Mouse (Mus musculus) limb, embryonic 14.5 days (tissue): Measurements from ENCODE around the gene Cacng2. TPM values are rescaled to one million over a fixed set of nuclear protein-coding genes. Genes with fewer than 3 reads are reported as not detected.

ENCODE experiments used
- ATAC-seq: fragments of 200-750 bp; cut with Nextera tagmentation; 2 replicates; pipeline ENCODE4 v1.8.0; 2017; ENCODE audit warnings: low read depth, moderate number of reproducible peaks, moderate TSS enrichment; ENCODE audit not compliant: low FRiP score
- DNase-seq: peaks from one replicate; pipeline ENCODE4 v3.0.0-alpha.2; 2015; ENCODE audit warnings: low spot score
- H3K27ac ChIP-seq: fragments of 300-500 bp; sonication (generic); replicated peaks from 2 replicates; pipeline ENCODE4 v1.5.1; 2014; ENCODE audit warnings: low read depth, mild to moderate bottlenecking, low read length, moderate library complexity, mixed read lengths
- H3K27me3 ChIP-seq: fragments of 300-500 bp; sonication (generic); 2 replicates; pipeline ENCODE4 v1.6.1; 2014; ENCODE audit warnings: low read length, mixed read lengths; ENCODE audit not compliant: control insufficient read depth, insufficient read depth
- H3K36me3 ChIP-seq: fragments of 300-500 bp; sonication (generic); 2 replicates; pipeline ENCODE4 v1.6.1; 2014; ENCODE audit warnings: mild to moderate bottlenecking, low read length, moderate library complexity, mixed read lengths; ENCODE audit not compliant: control insufficient read depth, insufficient read depth
- H3K4me1 ChIP-seq: fragments of 300-500 bp; sonication (generic); 2 replicates; pipeline ENCODE4 v1.6.1; 2014; ENCODE audit warnings: antibody characterized with exemption, low read length, mixed read lengths; ENCODE audit not compliant: control insufficient read depth, insufficient read depth
- H3K4me2 ChIP-seq: fragments of 300-500 bp; sonication (generic); replicated peaks from 2 replicates; pipeline ENCODE4 v1.6.1; 2014; ENCODE audit warnings: low read depth, mild to moderate bottlenecking, low read length, moderate library complexity; ENCODE audit not compliant: severe bottlenecking
- H3K4me3 ChIP-seq: fragments of 300-500 bp; sonication (generic); replicated peaks from 2 replicates; pipeline ENCODE4 v1.5.1; 2014; ENCODE audit warnings: low read length
- H3K9ac ChIP-seq: fragments of 300-500 bp; sonication (generic); 2 replicates; pipeline ENCODE4 v1.6.1; 2014; ENCODE audit warnings: mild to moderate bottlenecking, low read depth, low read length, moderate library complexity; ENCODE audit not compliant: severe bottlenecking
- H3K9me3 ChIP-seq: fragments of 300-500 bp; sonication (generic); 2 replicates; pipeline ENCODE4 v1.6.1; 2016; ENCODE audit warnings: low read length; ENCODE audit not compliant: control insufficient read depth
- POLR2A ChIP-seq: fragments of 200-500 bp; IDR thresholded peaks from 2 replicates; pipeline ENCODE4 v1.8.0; 2012; ENCODE audit warnings: inconsistent platforms, mild to moderate bottlenecking, moderate library complexity, borderline replicate concordance; ENCODE audit not compliant: insufficient read depth, insufficient read length; ENCODE audit errors: extremely low read depth
- WGBS: fragments of 180-500 bp; shearing (Covaris S2); extraction: QIAGEN DNeasy Blood & Tissue Kit; methylation state at CpG from one replicate; pipeline ENCODE4 v1.1.7; 2014; 5-methylcytosine and 5-hydroxymethylcytosine counted together
- polyA plus RNA-seq, 2 experiments: library from polyadenylated mRNA; depleted of rRNA in 1 of 2; stranded (reverse) in 1 of 2; unstranded in 1 of 2; fragments of >200 nt; fragmentation: Nextera tagmentation in 1 of 2; extraction: Ambion mirVana in 1 of 2; gene quantifications; 2 replicates each; pipeline versions ENCODE4 v1.2.1 to v1.2.3; 2012 to 2014

The Cacng2 gene
- polyA plus RNA-seq, 2 experiments = 0.03 TPM; not detected in 1

- no peak overlapping the region for H3K4me2 ChIP-seq
- no peak for ATAC-seq
- DNase-seq = no peak
- no peak overlapping the region for H3K4me3 ChIP-seq
- no peak overlapping the region for H3K9ac ChIP-seq
- H3K36me3 ChIP-seq = no peaks in the 10 kb centered on the region
- H3K27me3 ChIP-seq = no peaks in the 10 kb centered on the region
- TF ChIP-seq POLR2A = no peak
- no peaks in the 10 kb centered on the region for H3K9me3 ChIP-seq
- H3K4me1 ChIP-seq = no peaks in the 10 kb centered on the region
- H3K27ac ChIP-seq = no peak overlapping the region
- 66% methylated on average over 5 of the region's 5 CpGs for WGBS
These were observed 41.6 kb downstream of the Cacng2 start for GRCm38 (mm10) chr15:78078206-78078605.

GRCm38 (mm10) chr15:78075921-78076320 is 43.9 kb downstream of the Cacng2 start:
- no peak overlapping the region for H3K9ac ChIP-seq
- no peaks in the 10 kb centered on the region for H3K9me3 ChIP-seq
- TF ChIP-seq POLR2A = no peak
- no peak overlapping the region for H3K4me3 ChIP-seq
- no peaks in the 10 kb centered on the region for H3K4me1 ChIP-seq
- no peak overlapping the region for H3K4me2 ChIP-seq
- H3K36me3 ChIP-seq = no peaks in the 10 kb centered on the region
- WGBS = 24% methylated on average over 3 of the region's 3 CpGs
- H3K27me3 ChIP-seq = no peaks in the 10 kb centered on the region
- DNase-seq (no peak), ATAC-seq (no peak)
- no peak overlapping the region for H3K27ac ChIP-seq

- ATAC-seq = no peak
- 83% methylated on average over 7 of the region's 7 CpGs for WGBS
These were observed 46.7 kb downstream of the Cacng2 start for GRCm38 (mm10) chr15:78073109-78073508.

GRCm38 (mm10) chr15:78066475-78066874 is 53.4 kb downstream of the Cacng2 start:
- Histone ChIP-seq H3K27me3 (no peaks in the 10 kb centered on the region), H3K4me1 (no peaks in the 10 kb centered on the region), H3K4me3 (no peak overlapping the region), H3K9me3 (no peaks in the 10 kb centered on the region), H3K4me2 (no peak overlapping the region), H3K36me3 (no peaks in the 10 kb centered on the region), H3K27ac (no peak overlapping the region), H3K9ac (no peak overlapping the region)
- TF ChIP-seq POLR2A = no peak
- DNase-seq (peak; percentile 83), ATAC-seq (no peak)
- 0% methylated on average over 5 of the region's 5 CpGs for WGBS

More at GRCm38 (mm10) chr15:78073109-78073508, 46.7 kb downstream of the Cacng2 start:
- Histone ChIP-seq H3K27me3 (no peaks in the 10 kb centered on the region), H3K36me3 (no peaks in the 10 kb centered on the region), H3K4me2 (no peak overlapping the region), H3K4me1 (no peaks in the 10 kb centered on the region), H3K27ac (no peak overlapping the region), H3K9me3 (no peaks in the 10 kb centered on the region), H3K4me3 (no peak overlapping the region), H3K9ac (no peak overlapping the region)
- TF ChIP-seq POLR2A = no peak
- DNase-seq = no peak

GRCm38 (mm10) chr15:78065541-78065940 is 54.3 kb downstream of the Cacng2 start:
- no peak overlapping the region for H3K9ac ChIP-seq
- no peak overlapping the region for H3K4me2 ChIP-seq
- no peak for TF ChIP-seq POLR2A
- H3K36me3 ChIP-seq = no peaks in the 10 kb centered on the region
- H3K9me3 ChIP-seq = no peaks in the 10 kb centered on the region
- no peak for DNase-seq
- WGBS = 80% methylated on average over 5 of the region's 5 CpGs
- ATAC-seq = no peak
- no peaks in the 10 kb centered on the region for H3K27me3 ChIP-seq
- H3K4me1 ChIP-seq = no peaks in the 10 kb centered on the region
- no peak overlapping the region for H3K27ac ChIP-seq
- H3K4me3 ChIP-seq = no peak overlapping the region

GRCm38 (mm10) chr15:78064340-78064739 is 55.5 kb downstream of the Cacng2 start:
- H3K9ac ChIP-seq = no peak overlapping the region
- no peak for ATAC-seq
- no peak for DNase-seq
- H3K9me3 ChIP-seq = no peaks in the 10 kb centered on the region
- H3K27ac ChIP-seq = no peak overlapping the region
- no peaks in the 10 kb centered on the region for H3K36me3 ChIP-seq
- 58% methylated on average over 6 of the region's 6 CpGs for WGBS
- H3K4me2 ChIP-seq = no peak overlapping the region
- H3K4me1 ChIP-seq = no peaks in the 10 kb centered on the region
- H3K4me3 ChIP-seq = no peak overlapping the region
- no peaks in the 10 kb centered on the region for H3K27me3 ChIP-seq
- no peak for TF ChIP-seq POLR2A
